Comparison of ENCODE assay signal across 18 mouse cellular contexts in the genomic region with DNA sequence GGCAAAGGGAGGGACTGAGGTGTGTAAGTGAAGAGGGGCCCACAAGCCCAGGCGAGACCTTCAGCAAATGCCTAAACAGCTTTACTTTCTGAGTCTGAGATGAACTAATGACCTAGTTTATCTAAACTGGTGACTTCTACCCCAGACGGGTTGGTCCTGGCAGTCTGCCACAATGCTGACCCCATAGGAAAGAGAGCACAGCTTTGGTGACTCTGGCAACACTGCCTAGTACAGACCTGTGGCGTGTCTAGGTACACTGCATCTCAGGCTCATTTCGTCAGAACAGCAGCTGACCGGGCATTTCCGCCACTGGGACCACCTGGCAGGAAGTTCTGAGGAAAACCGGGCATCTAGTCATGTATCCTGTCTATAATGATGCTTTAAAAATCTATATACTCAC.
"Had no signal": no experiment of that assay in that cellular context is flagged by ENCODE, and none has a peak within 500 bp of the region (broad histone marks: within the 10 kb centered on the region; RNA-seq: fewer than 3 reads in every experiment).

No protein-coding gene starts in this region.

- H3K9ac ChIP-seq: intestine, embryonic 15.5 days; limb, embryonic 13.5 days; stomach, embryonic 15.5 days had no signal

- H3K27me3 ChIP-seq: intestine, embryonic 15.5 days; limb, embryonic 13.5 days; stomach, embryonic 15.5 days had no signal

- H3K4me3 ChIP-seq: intestine, embryonic 15.5 days; layer of hippocampus, adult 2 months; limb, embryonic 10.5 days; limb, embryonic 13.5 days; stomach, embryonic 15.5 days had no signal

- H3K4me2 ChIP-seq: intestine, embryonic 15.5 days; limb, embryonic 13.5 days; midbrain, embryonic 11.5 days; stomach, embryonic 15.5 days had no signal

- ATAC-seq: intestine, embryonic 15.5 days had no signal

- H3K27ac ChIP-seq: intestine, embryonic 15.5 days; layer of hippocampus, adult 2 months; limb, embryonic 10.5 days; limb, embryonic 13.5 days; stomach, embryonic 15.5 days had no signal

- DNase-seq: kidney, adult 11 months; kidney, adult 9 months; kidney, postnatal 25 days; layer of hippocampus, adult 9-11 months; lung, adult 2 months; lung, postnatal 14 days; lung, postnatal 4 days; midbrain, embryonic 14.5 days; retina, postnatal 1 day; right cerebral cortex, postnatal 25 days; spleen, adult 18-20 months; thymus, postnatal 25 days had no signal

- H3K4me1 ChIP-seq: intestine, embryonic 15.5 days; stomach, embryonic 15.5 days had no signal

- H3K9me3 ChIP-seq: intestine, embryonic 15.5 days; limb, embryonic 10.5 days; limb, embryonic 13.5 days; stomach, embryonic 15.5 days had no signal
